Mouse (Mus musculus) forebrain, embryonic 16.5 days (tissue): Measurements from ENCODE around the gene Bcl11b. TPM values are rescaled to one million over a fixed set of nuclear protein-coding genes. Genes with fewer than 3 reads are reported as not detected.

ENCODE experiments used
- ATAC-seq: fragments of 200-750 bp; cut with Nextera tagmentation; 2 replicates; pipeline ENCODE4 v1.8.0; 2017; ENCODE audit warnings: mild to moderate bottlenecking, moderate library complexity
- H3K27ac ChIP-seq: fragments of 300-500 bp; sonication (generic); 2 replicates; pipeline ENCODE4 v1.5.1; 2014; ENCODE audit warnings: low read length, control low read depth
- H3K27me3 ChIP-seq: fragments of 300-500 bp; sonication (generic); replicated peaks from 2 replicates; pipeline ENCODE4 v1.6.1; 2014; ENCODE audit warnings: low read length; ENCODE audit not compliant: control insufficient read depth, insufficient read depth
- H3K36me3 ChIP-seq: fragments of 300-500 bp; sonication (generic); 2 replicates; pipeline ENCODE4 v1.6.1; 2014; ENCODE audit not compliant: control insufficient read depth, insufficient read depth
- H3K4me1 ChIP-seq: fragments of 300-500 bp; sonication (generic); replicated peaks from 2 replicates; pipeline ENCODE4 v1.6.1; 2014; ENCODE audit warnings: low read length; ENCODE audit not compliant: control insufficient read depth, insufficient read depth
- H3K4me2 ChIP-seq: fragments of 300-500 bp; sonication (generic); 2 replicates; pipeline ENCODE4 v1.6.1; 2014; ENCODE audit warnings: mild to moderate bottlenecking, low read length, control low read depth
- H3K4me3 ChIP-seq: fragments of 300-500 bp; sonication (generic); replicated peaks from 2 replicates; pipeline ENCODE4 v1.5.1; 2014; ENCODE audit warnings: mild to moderate bottlenecking, low read length, control low read depth
- H3K9ac ChIP-seq: fragments of 300-500 bp; sonication (generic); replicated peaks from 2 replicates; pipeline ENCODE4 v1.6.1; 2014; ENCODE audit warnings: low read depth, low read length, control low read depth
- H3K9me3 ChIP-seq: fragments of 300-500 bp; sonication (generic); 2 replicates; pipeline ENCODE4 v1.6.1; 2016; ENCODE audit warnings: low read length; ENCODE audit not compliant: control insufficient read depth
- WGBS: fragments of 180-500 bp; shearing (Covaris S2); extraction: QIAGEN DNeasy Blood & Tissue Kit; methylation state at CpG from one replicate; pipeline ENCODE4 v1.1.7; 2014; 5-methylcytosine and 5-hydroxymethylcytosine counted together
- polyA plus RNA-seq: library from polyadenylated mRNA; unstranded; fragments of >200 nt; fragmentation: Nextera tagmentation; extraction: Ambion mirVana; gene quantifications from 2 replicates; pipeline ENCODE4 v1.2.1, GENCODE M21; 2015

Bcl11b gene
- polyA plus RNA-seq, 1 experiment from 2014 or later = 81.4 TPM

DNA sequence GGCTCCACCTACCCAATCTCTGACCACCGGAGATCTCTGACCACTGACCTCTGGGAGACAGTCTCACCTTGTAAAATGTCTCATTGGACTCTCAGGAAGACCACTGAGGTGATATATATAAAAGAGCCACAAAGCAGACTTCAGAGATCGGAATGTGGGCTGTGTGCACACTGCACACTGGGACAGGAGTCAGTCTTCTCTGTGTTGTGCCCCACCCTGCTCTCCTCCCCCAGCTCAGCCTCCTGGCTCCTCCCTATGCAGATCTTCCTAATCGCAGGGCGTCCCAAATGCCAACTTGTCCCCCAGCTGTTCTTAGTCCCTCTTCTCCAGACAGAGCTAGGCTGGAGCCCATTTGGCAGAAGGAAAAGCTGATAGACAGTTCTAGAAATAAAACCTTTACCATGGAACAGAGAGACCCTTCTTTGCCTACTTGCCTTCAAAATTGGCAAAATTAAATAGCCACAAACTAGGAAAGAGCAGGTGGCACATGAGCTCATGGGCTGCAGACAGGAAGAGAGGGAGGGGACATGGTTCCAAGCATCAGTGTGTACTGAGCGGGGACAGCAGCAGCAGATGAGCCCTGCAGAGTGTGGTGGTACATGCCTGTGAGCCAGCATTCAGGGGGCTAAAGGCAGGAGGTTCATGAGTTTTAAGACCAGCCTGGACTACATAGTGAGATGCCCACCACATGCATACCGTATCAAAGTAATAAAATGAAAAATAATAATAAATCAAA, 118.9 kb downstream of the Bcl11b start:
- H3K4me2 ChIP-seq = no peak overlapping the region
- no peak overlapping the region for H3K9ac ChIP-seq
- no peak overlapping the region for H3K27ac ChIP-seq
- H3K27me3 ChIP-seq = no peaks in the 10 kb centered on the region
- H3K36me3 ChIP-seq = no peaks in the 10 kb centered on the region
- 59% methylated on average over 6 of the region's 6 CpGs for WGBS
- peak; percentile 39; the same call in 1 of the 2 replicates for ATAC-seq
- H3K9me3 ChIP-seq = no peaks in the 10 kb centered on the region
- H3K4me1 ChIP-seq = peaks cover 22% of the 10 kb centered on the region
- no peak overlapping the region for H3K4me3 ChIP-seq

DNA sequence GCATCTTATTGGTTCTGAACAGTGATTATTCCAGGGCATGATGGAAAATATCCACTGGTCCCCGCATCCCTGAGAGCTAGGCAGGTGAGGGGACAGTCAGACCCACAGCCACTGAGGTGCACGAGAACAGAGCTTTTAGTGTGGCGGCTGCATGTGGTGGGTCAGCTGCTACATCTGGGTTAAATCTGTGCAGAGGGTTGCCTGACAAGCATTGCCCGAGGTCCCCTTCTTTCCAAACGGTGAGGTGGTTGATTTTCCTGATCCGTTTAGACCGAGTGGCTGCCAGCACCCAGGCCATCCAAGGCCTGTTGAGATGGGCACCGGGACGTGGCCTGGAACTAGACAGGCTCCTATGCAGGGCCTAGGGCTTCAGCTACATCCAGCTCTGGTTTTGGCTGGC, 121.7 kb downstream of the Bcl11b start:
- Histone ChIP-seq H3K27me3 (no peaks in the 10 kb centered on the region), H3K36me3 (no peaks in the 10 kb centered on the region), H3K9ac (no peak overlapping the region), H3K27ac (no peak overlapping the region), H3K4me2 (no peak overlapping the region), H3K4me3 (no peak overlapping the region), H3K9me3 (no peaks in the 10 kb centered on the region), H3K4me1 (peaks cover 20% of the 10 kb centered on the region)
- 85% methylated on average over 9 of the region's 9 CpGs for WGBS
- no peak for ATAC-seq

DNA sequence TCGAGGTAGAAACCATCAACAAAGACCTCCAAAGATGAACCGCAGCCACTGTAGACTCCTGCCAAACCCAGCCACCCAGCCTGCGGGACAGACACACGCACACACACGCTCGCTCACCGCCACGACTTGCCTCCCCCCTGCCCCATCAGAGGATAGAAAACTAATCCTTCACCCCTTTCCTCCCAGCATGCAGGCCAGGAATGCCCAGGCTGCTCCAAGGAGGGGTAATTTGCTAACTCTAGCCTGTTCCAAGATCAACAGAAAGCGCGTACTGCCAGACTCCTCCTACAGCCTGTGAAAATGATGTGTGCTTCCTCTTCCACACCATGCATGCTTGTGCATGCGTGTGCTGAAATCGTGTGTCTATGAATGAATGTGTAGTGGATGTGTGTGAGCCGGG, 122.7 kb downstream of the Bcl11b start:
- Histone ChIP-seq H3K36me3 (no peaks in the 10 kb centered on the region), H3K27me3 (no peaks in the 10 kb centered on the region), H3K27ac (no peak overlapping the region), H3K4me2 (no peak overlapping the region), H3K9ac (no peak overlapping the region), H3K9me3 (no peaks in the 10 kb centered on the region), H3K4me3 (no peak overlapping the region), H3K4me1 (peaks cover 23% of the 10 kb centered on the region)
- ATAC-seq = no peak
- WGBS = 65% methylated on average over 13 of the region's 13 CpGs

DNA sequence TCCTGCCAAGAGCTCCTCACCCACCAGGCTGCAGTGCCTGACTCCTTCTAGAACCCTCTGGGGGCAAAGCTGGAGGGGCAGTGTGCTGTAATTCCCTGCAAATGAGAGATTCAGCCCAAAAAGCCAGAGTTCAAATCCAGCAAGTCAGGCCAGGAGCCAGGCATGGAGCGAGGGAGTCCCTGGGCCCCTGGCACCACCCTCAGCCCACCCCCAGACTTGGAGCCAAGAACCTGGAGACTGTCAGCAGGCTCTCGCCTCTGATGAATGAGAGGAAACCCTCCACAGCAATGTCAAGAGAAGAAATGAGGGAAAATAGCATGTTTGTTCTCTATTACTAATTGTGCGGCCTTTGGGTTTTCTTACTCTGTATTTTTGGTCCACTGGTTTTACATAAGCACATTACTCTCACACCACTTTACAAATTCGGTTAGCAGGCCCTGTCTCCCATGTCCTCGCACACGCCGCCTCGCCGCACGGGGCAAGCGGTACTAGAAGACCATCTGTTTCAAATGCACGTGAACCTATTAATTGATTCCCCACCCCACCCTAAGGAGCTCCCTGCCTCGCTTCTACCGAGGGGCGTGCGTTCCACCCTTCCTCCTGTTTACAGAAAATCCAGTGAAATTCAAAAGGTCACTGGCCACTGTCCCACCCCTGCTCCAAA, 124.2 kb downstream of the Bcl11b start:
- no peaks in the 10 kb centered on the region for H3K9me3 ChIP-seq
- no peaks in the 10 kb centered on the region for H3K36me3 ChIP-seq
- no peak overlapping the region for H3K9ac ChIP-seq
- 41% methylated on average over 16 of the region's 16 CpGs for WGBS
- no peak overlapping the region for H3K4me2 ChIP-seq
- no peaks in the 10 kb centered on the region for H3K27me3 ChIP-seq
- peak; percentile 64 for ATAC-seq
- H3K27ac ChIP-seq = no peak overlapping the region
- H3K4me3 ChIP-seq = no peak overlapping the region
- H3K4me1 ChIP-seq = peaks cover 27% of the 10 kb centered on the region

DNA sequence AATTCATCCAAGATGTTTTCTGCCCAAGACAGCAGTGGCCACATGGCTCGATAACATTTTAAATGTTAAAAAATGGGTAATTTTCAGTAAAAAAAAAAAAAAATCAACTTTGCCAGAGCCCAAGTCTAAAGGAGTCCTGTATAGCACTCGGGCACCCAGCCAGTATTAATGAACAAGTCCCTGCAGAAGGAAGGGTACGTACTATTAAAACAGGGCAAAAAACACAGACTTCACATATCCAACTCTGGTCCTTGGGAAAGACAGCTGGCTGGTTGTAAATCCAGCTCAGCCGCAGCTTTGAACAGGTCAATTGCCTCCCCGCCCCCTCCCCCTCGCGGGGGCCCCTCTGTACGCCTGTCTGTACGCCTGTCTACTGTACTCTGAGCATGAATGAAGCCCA, 127.2 kb downstream of the Bcl11b start:
- Histone ChIP-seq H3K27ac (no peak overlapping the region), H3K36me3 (no peaks in the 10 kb centered on the region), H3K4me3 (no peak overlapping the region), H3K9ac (no peak overlapping the region), H3K4me1 (peaks cover 26% of the 10 kb centered on the region), H3K27me3 (no peaks in the 10 kb centered on the region), H3K4me2 (no peak overlapping the region), H3K9me3 (no peaks in the 10 kb centered on the region)
- 0 out of 2 replicates have a peak, but pooled peaks have one; percentile 37 for ATAC-seq
- WGBS = 58% methylated on average over 9 of the region's 9 CpGs

DNA sequence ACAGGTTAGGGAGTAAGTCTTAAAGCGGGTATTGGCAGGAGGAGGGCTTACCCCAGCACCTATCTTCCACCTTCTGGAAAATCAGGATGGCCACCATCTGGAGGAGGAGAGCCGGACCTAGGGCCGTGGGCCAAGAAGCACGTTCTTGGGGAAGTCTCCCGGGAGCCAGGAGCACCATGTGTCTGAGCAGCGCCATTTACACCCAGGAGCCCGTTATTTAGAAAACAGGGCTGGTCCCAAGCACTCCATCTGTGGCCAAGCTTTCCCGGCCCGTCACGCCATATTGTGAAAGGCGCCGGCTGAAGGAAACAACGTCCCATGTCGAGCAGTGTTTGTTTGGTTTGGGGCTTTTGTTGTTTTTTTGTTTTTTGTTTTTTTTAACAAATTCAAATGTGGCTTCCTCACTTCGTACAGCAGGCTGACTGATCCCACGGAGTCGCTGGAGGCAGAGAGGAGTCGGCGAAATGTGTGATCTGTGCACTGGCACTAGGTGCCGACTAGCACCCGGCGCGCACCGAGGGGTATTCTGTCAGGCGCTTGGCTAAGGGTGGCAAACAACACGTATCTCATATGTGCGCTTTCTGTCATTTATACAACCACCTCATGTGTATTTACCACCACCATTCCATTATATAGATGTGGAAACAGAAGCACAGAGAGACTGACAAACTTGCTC, 128.8 kb downstream of the Bcl11b start:
- Histone ChIP-seq H3K9me3 (no peaks in the 10 kb centered on the region), H3K4me3 (no peak overlapping the region)
- 59% methylated on average over 27 of the region's 27 CpGs for WGBS

DNA sequence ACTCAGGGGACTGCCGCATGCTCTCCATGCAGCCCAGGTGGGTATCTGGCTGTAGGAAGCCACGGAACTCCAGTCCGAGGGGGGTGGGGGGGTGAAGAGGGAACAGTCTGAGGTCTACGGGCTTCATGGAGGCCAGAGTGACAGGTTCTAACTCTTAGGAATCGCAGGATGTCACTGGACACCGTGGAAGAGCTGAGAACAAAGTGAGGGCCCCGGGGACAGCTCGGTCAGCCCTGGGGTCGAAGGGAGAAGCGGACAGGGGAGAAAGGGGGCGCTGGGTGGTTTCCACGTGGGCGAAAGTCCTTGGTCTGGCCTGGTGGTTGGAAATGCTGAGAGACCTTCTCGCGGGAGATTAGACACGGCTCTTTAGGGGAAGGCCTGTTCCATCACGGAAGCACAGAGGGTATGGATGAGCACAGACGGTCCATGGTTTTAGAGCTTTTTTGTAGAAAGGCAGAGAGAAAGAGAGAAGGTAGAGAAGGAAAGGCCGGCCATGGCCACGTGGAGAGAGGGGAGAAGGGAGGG, 133.8 kb downstream of the Bcl11b start:
- Histone ChIP-seq H3K27ac (no peak overlapping the region), H3K9ac (no peak overlapping the region), H3K4me2 (no peak overlapping the region), H3K9me3 (no peaks in the 10 kb centered on the region), H3K36me3 (no peaks in the 10 kb centered on the region), H3K4me3 (no peak overlapping the region), H3K4me1 (0 out of 2 replicates have a peak, but pooled peaks cover 2% of the 10 kb centered on the region), H3K27me3 (no peaks in the 10 kb centered on the region)
- WGBS = 88% methylated on average over 19 of the region's 20 CpGs
- no peak for ATAC-seq

More for the DNA sequence above, 128.8 kb downstream of the Bcl11b start:
- peaks cover 19% of the 10 kb centered on the region for H3K4me1 ChIP-seq
- H3K9ac ChIP-seq = no peak overlapping the region
- H3K27ac ChIP-seq = peak overlapping the region; percentile 15; the same call in 1 of the 2 replicates
- H3K27me3 ChIP-seq = no peaks in the 10 kb centered on the region
- ATAC-seq = peak; percentile 57
- H3K36me3 ChIP-seq = no peaks in the 10 kb centered on the region
- H3K4me2 ChIP-seq = peak overlapping the region; percentile 21

DNA sequence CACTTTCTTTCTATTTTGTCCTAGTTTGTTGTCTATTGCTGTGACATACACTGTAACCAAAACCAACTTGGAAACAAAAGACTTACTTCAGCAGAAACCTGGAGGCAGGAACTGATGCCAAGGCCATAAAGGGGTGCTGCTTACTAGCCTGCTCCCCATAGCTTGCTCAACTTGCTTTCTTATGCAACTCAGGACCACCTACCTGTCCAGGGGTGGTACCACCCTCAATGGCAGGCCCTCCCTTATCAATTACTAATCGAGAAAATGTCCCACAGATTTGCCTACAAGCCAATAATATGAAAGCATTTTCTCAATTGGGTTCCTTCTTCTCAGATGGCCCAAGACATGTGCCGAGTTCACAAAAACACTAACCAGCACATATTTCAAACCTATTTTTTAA, 135.1 kb downstream of the Bcl11b start:
- Histone ChIP-seq H3K9me3 (no peaks in the 10 kb centered on the region), H3K4me2 (no peak overlapping the region), H3K4me1 (no peaks in the 10 kb centered on the region), H3K4me3 (no peak overlapping the region), H3K27ac (no peak overlapping the region), H3K9ac (no peak overlapping the region), H3K27me3 (no peaks in the 10 kb centered on the region), H3K36me3 (no peaks in the 10 kb centered on the region)
- 96% methylated on average over 2 of the region's 2 CpGs for WGBS
- ATAC-seq = no peak
